Mouse (Mus musculus) R1 (cell line): ENCODE measurements around the gene Dgkb.

ENCODE experiments used
- DNase-seq: peaks from one replicate; pipeline ENCODE4 v3.0.0-alpha.2; 2018; ENCODE audit warnings: low read depth, low spot score

Gene Dgkb

GRCm38 (mm10) chr12:37996417-37996946 is 179.0 kb downstream of the Dgkb start:
- no peak for DNase-seq

GRCm38 (mm10) chr12:38017674-38018073 is 200.1 kb downstream of the Dgkb start:
- no peak for DNase-seq

- DNase-seq = peak; percentile 59
Measured at GRCm38 (mm10) chr12:38047256-38047655, 229.7 kb downstream of the Dgkb start.

- DNase-seq = no peak
Measured at GRCm38 (mm10) chr12:38088224-38088623, 270.7 kb downstream of the Dgkb start.

- DNase-seq = no peak
Measured at GRCm38 (mm10) chr12:38111928-38112327, 294.4 kb downstream of the Dgkb start.

- peak; percentile 12 for DNase-seq
Measured at GRCm38 (mm10) chr12:38114990-38115615, 297.6 kb downstream of the Dgkb start.

GRCm38 (mm10) chr12:38123524-38123923 is 306.0 kb downstream of the Dgkb start:
- DNase-seq = no peak

- DNase-seq = no peak
Measured at GRCm38 (mm10) chr12:38125297-38125696, 307.8 kb downstream of the Dgkb start.

GRCm38 (mm10) chr12:38130209-38130915 is 312.8 kb downstream of the Dgkb start:
- DNase-seq = peak; percentile 16

- DNase-seq = no peak
Measured at GRCm38 (mm10) chr12:38136379-38136778, 318.9 kb downstream of the Dgkb start.

- no peak for DNase-seq
Measured at GRCm38 (mm10) chr12:38140039-38140438, 322.5 kb downstream of the Dgkb start.

- no peak for DNase-seq
Measured at GRCm38 (mm10) chr12:38232665-38233064, 415.1 kb downstream of the Dgkb start.

- DNase-seq = no peak
Measured at GRCm38 (mm10) chr12:38268856-38269255, 451.3 kb downstream of the Dgkb start.

GRCm38 (mm10) chr12:38301497-38301896 is 484.0 kb downstream of the Dgkb start:
- DNase-seq = no peak

GRCm38 (mm10) chr12:38303841-38304240 is 486.3 kb downstream of the Dgkb start:
- peak; percentile 4 for DNase-seq

GRCm38 (mm10) chr12:38304245-38304644 is 486.7 kb downstream of the Dgkb start:
- DNase-seq = no peak

- DNase-seq = no peak
Measured at GRCm38 (mm10) chr12:38309885-38310284, 492.4 kb downstream of the Dgkb start.

GRCm38 (mm10) chr12:38327729-38328271 is 510.3 kb downstream of the Dgkb start:
- no peak for DNase-seq

GRCm38 (mm10) chr12:38328779-38329178 is 511.3 kb downstream of the Dgkb start:
- no peak for DNase-seq

GRCm38 (mm10) chr12:38342657-38343056 is 525.1 kb downstream of the Dgkb start:
- peak; percentile 56 for DNase-seq

GRCm38 (mm10) chr12:38352481-38352880 is 535.0 kb downstream of the Dgkb start:
- no peak for DNase-seq

GRCm38 (mm10) chr12:38356386-38356785 is 538.9 kb downstream of the Dgkb start:
- DNase-seq = no peak

GRCm38 (mm10) chr12:38361491-38361890 is 544.0 kb downstream of the Dgkb start:
- DNase-seq = no peak
